Mouse (Mus musculus) liver, embryonic 13.5 days (tissue): ENCODE results near the gene Aif1. TPM values are rescaled to one million over a fixed set of nuclear protein-coding genes. Genes with fewer than 3 reads are reported as not detected.

Source experiments
- ATAC-seq: fragments of 200-750 bp; cut with Nextera tagmentation; 2 replicates; pipeline ENCODE4 v1.8.0; 2017; ENCODE audit warnings: low read depth, mild to moderate bottlenecking, moderate number of reproducible peaks, moderate library complexity
- DNase-seq: peaks from one replicate; pipeline ENCODE4 v3.0.0; 2022
- H3K27ac ChIP-seq: fragments of 300-500 bp; sonication (generic); 2 replicates; pipeline ENCODE4 v1.5.1; 2015; ENCODE audit warnings: moderate library complexity, mild to moderate bottlenecking, inconsistent platforms
- H3K27me3 ChIP-seq: fragments of 300-500 bp; sonication (generic); 2 replicates; pipeline ENCODE4 v1.6.1; 2015; ENCODE audit warnings: mild to moderate bottlenecking, inconsistent platforms
- H3K36me3 ChIP-seq: fragments of 300-500 bp; sonication (generic); 2 replicates; pipeline ENCODE4 v1.6.1; 2015; ENCODE audit warnings: mild to moderate bottlenecking, inconsistent platforms
- H3K4me1 ChIP-seq: fragments of 300-500 bp; sonication (generic); replicated peaks from 2 replicates; pipeline ENCODE4 v1.6.1; 2015; ENCODE audit warnings: inconsistent platforms
- H3K4me2 ChIP-seq: fragments of 300-500 bp; sonication (generic); 2 replicates; pipeline ENCODE4 v1.6.1; 2015; ENCODE audit warnings: inconsistent platforms, mild to moderate bottlenecking, moderate library complexity
- H3K4me3 ChIP-seq: fragments of 300-500 bp; sonication (generic); replicated peaks from 2 replicates; pipeline ENCODE4 v1.5.1; 2015; ENCODE audit warnings: mild to moderate bottlenecking, inconsistent platforms
- H3K9ac ChIP-seq: fragments of 300-500 bp; sonication (generic); 2 replicates; pipeline ENCODE4 v1.6.1; 2015; ENCODE audit warnings: mild to moderate bottlenecking, inconsistent platforms
- H3K9me3 ChIP-seq: fragments of 300-500 bp; sonication (generic); replicated peaks from 2 replicates; pipeline ENCODE4 v1.6.1; 2016; ENCODE audit warnings: inconsistent platforms
- WGBS: fragments of 180-500 bp; shearing (Covaris S2); methylation state at CpG from one replicate; pipeline ENCODE4 v1.1.7; 2015; ENCODE audit not compliant: insufficient replicate concordance; 5-methylcytosine and 5-hydroxymethylcytosine counted together
- polyA plus RNA-seq: library from polyadenylated mRNA; unstranded; fragments of >200 nt; fragmentation: Nextera tagmentation; extraction: Ambion mirVana; gene quantifications from 2 replicates; pipeline ENCODE4 v1.2.1, GENCODE M21; 2015

Gene Aif1
- polyA plus RNA-seq, 1 experiment from 2014 or later, result 17.4 TPM

GRCm38 (mm10) chr17:35164218-35164567, 11.7 kb downstream of the Aif1 start:
- Histone ChIP-seq H3K4me1 (peaks cover 42% of the 10 kb centered on the region), H3K9ac (peak overlapping the region; percentile 100), H3K4me2 (peak overlapping the region; percentile 90), H3K27me3 (no peaks in the 10 kb centered on the region), H3K27ac (peak overlapping the region; percentile 93), H3K9me3 (no peaks in the 10 kb centered on the region), H3K4me3 (peak overlapping the region; percentile 97), H3K36me3 (peaks cover 39% of the 10 kb centered on the region)
- no peak for DNase-seq
- no peak for ATAC-seq
- 0% methylated on average over 28 of the region's 28 CpGs for WGBS

GRCm38 (mm10) chr17:35163326-35164081, 12.4 kb downstream of the Aif1 start:
- no peak for DNase-seq
- peak overlapping the region; percentile 93 for H3K27ac ChIP-seq
- no peak for ATAC-seq
- WGBS, result 10% methylated on average over 8 of the region's 8 CpGs
- no peaks in the 10 kb centered on the region for H3K27me3 ChIP-seq
- peak overlapping the region; percentile 100 for H3K9ac ChIP-seq
- peaks cover 42% of the 10 kb centered on the region for H3K4me1 ChIP-seq
- H3K4me2 ChIP-seq, result peak overlapping the region; percentile 90
- H3K4me3 ChIP-seq, result peak overlapping the region; percentile 97
- H3K9me3 ChIP-seq, result no peaks in the 10 kb centered on the region
- H3K36me3 ChIP-seq, result peaks cover 46% of the 10 kb centered on the region

GRCm38 (mm10) chr17:35162730-35163129, 13.1 kb downstream of the Aif1 start:
- Histone ChIP-seq H3K27ac (0 out of 2 replicates have a peak overlapping the region, but pooled peaks have one; percentile 10), H3K36me3 (peaks cover 53% of the 10 kb centered on the region), H3K9me3 (no peaks in the 10 kb centered on the region), H3K27me3 (no peaks in the 10 kb centered on the region), H3K4me3 (peak overlapping the region; percentile 97), H3K4me1 (peaks cover 42% of the 10 kb centered on the region), H3K4me2 (peak overlapping the region; percentile 90), H3K9ac (peak overlapping the region; percentile 100)
- 61% methylated on average over 12 of the region's 12 CpGs for WGBS
- DNase-seq (no peak), ATAC-seq (no peak)

- 76% methylated on average over 14 of the region's 14 CpGs for WGBS
- Histone ChIP-seq H3K27ac (peak overlapping the region; percentile 18; the same call in 1 of the 2 replicates), H3K36me3 (peaks cover 59% of the 10 kb centered on the region), H3K4me1 (peaks cover 42% of the 10 kb centered on the region), H3K27me3 (no peaks in the 10 kb centered on the region), H3K9ac (peak overlapping the region; percentile 100), H3K4me2 (peak overlapping the region; percentile 90), H3K9me3 (no peaks in the 10 kb centered on the region), H3K4me3 (peak overlapping the region; percentile 97)
- ATAC-seq (no peak), DNase-seq (no peak)
These were observed 13.7 kb downstream of the Aif1 start for GRCm38 (mm10) chr17:35162121-35162520.

- no peaks in the 10 kb centered on the region for H3K27me3 ChIP-seq
- no peak overlapping the region for H3K4me3 ChIP-seq
- H3K4me1 ChIP-seq, result peaks cover 40% of the 10 kb centered on the region
- ATAC-seq, result no peak
- no peak overlapping the region for H3K9ac ChIP-seq
- no peak overlapping the region for H3K27ac ChIP-seq
- WGBS, result 83% methylated on average over 11 of the region's 11 CpGs
- H3K36me3 ChIP-seq, result peaks cover 66% of the 10 kb centered on the region
- H3K9me3 ChIP-seq, result no peaks in the 10 kb centered on the region
- DNase-seq, result no peak
- peak overlapping the region; percentile 16; the same call in 1 of the 2 replicates for H3K4me2 ChIP-seq
These were observed 14.4 kb downstream of the Aif1 start for GRCm38 (mm10) chr17:35161421-35161820.

- Histone ChIP-seq H3K36me3 (peaks cover 84% of the 10 kb centered on the region), H3K27me3 (no peaks in the 10 kb centered on the region), H3K9ac (no peak overlapping the region), H3K4me1 (peaks cover 32% of the 10 kb centered on the region), H3K27ac (no peak overlapping the region), H3K9me3 (no peaks in the 10 kb centered on the region), H3K4me2 (no peak overlapping the region), H3K4me3 (no peak overlapping the region)
- WGBS, result 83% methylated on average over 7 of the region's 7 CpGs
- DNase-seq (no peak), ATAC-seq (no peak)
These were observed 16.2 kb downstream of the Aif1 start for GRCm38 (mm10) chr17:35159638-35160037.

GRCm38 (mm10) chr17:35158850-35159593, 16.8 kb downstream of the Aif1 start:
- no peaks in the 10 kb centered on the region for H3K9me3 ChIP-seq
- WGBS, result 84% methylated on average over 16 of the region's 16 CpGs

GRCm38 (mm10) chr17:35157661-35158175, 18.1 kb downstream of the Aif1 start:
- Histone ChIP-seq H3K9ac (no peak overlapping the region), H3K36me3 (peaks cover 100% of the 10 kb centered on the region), H3K4me2 (no peak overlapping the region), H3K27me3 (no peaks in the 10 kb centered on the region), H3K27ac (no peak overlapping the region), H3K4me1 (peaks cover 21% of the 10 kb centered on the region), H3K9me3 (no peaks in the 10 kb centered on the region), H3K4me3 (no peak overlapping the region)
- no peak for DNase-seq
- 87% methylated on average over 8 of the region's 8 CpGs for WGBS
- no peak for ATAC-seq

More at GRCm38 (mm10) chr17:35158850-35159593, 16.8 kb downstream of the Aif1 start:
- no peak for DNase-seq
- H3K4me3 ChIP-seq, result no peak overlapping the region
- H3K36me3 ChIP-seq, result peaks cover 90% of the 10 kb centered on the region
- H3K27ac ChIP-seq, result no peak overlapping the region
- ATAC-seq, result no peak
- H3K4me1 ChIP-seq, result peaks cover 33% of the 10 kb centered on the region
- H3K4me2 ChIP-seq, result no peak overlapping the region
- H3K9ac ChIP-seq, result no peak overlapping the region
- no peaks in the 10 kb centered on the region for H3K27me3 ChIP-seq

- WGBS, result 80% methylated on average over 8 of the region's 8 CpGs
These were observed 18.6 kb downstream of the Aif1 start for GRCm38 (mm10) chr17:35157254-35157653.

GRCm38 (mm10) chr17:35156461-35157200, 19.2 kb downstream of the Aif1 start:
- Histone ChIP-seq H3K27ac (no peak overlapping the region), H3K4me3 (no peak overlapping the region), H3K9me3 (no peaks in the 10 kb centered on the region), H3K4me1 (peaks cover 10% of the 10 kb centered on the region), H3K9ac (no peak overlapping the region), H3K27me3 (no peaks in the 10 kb centered on the region), H3K4me2 (no peak overlapping the region), H3K36me3 (peaks cover 100% of the 10 kb centered on the region)
- ATAC-seq (no peak), DNase-seq (no peak)
- 87% methylated on average over 33 of the region's 33 CpGs for WGBS

More at GRCm38 (mm10) chr17:35157254-35157653, 18.6 kb downstream of the Aif1 start:
- no peak overlapping the region for H3K27ac ChIP-seq
- H3K9ac ChIP-seq, result no peak overlapping the region
- no peaks in the 10 kb centered on the region for H3K9me3 ChIP-seq
- H3K27me3 ChIP-seq, result no peaks in the 10 kb centered on the region
- peaks cover 100% of the 10 kb centered on the region for H3K36me3 ChIP-seq
- H3K4me1 ChIP-seq, result peaks cover 17% of the 10 kb centered on the region
- no peak overlapping the region for H3K4me3 ChIP-seq
- no peak overlapping the region for H3K4me2 ChIP-seq
- DNase-seq, result no peak
- ATAC-seq, result no peak

- ATAC-seq (no peak), DNase-seq (no peak)
- no peak overlapping the region for H3K4me3 ChIP-seq
- no peak overlapping the region for H3K9ac ChIP-seq
- peaks cover 99% of the 10 kb centered on the region for H3K36me3 ChIP-seq
- H3K4me2 ChIP-seq, result no peak overlapping the region
- H3K4me1 ChIP-seq, result 0 out of 2 replicates have a peak, but pooled peaks cover 6% of the 10 kb centered on the region
- WGBS, result 90% methylated on average over 12 of the region's 12 CpGs
- no peak overlapping the region for H3K27ac ChIP-seq
- no peaks in the 10 kb centered on the region for H3K27me3 ChIP-seq
- H3K9me3 ChIP-seq, result no peaks in the 10 kb centered on the region
These were observed 20.4 kb downstream of the Aif1 start for GRCm38 (mm10) chr17:35155451-35155850.
